Mouse (Mus musculus): ENCODE data around the gene Adal. TPM values are rescaled to one million over a fixed set of nuclear protein-coding genes. Genes with fewer than 3 reads are reported as not detected.

Gene Adal
- polyA plus RNA-seq, 1 experiment from 2014 or later = 26.9 TPM

DNA sequence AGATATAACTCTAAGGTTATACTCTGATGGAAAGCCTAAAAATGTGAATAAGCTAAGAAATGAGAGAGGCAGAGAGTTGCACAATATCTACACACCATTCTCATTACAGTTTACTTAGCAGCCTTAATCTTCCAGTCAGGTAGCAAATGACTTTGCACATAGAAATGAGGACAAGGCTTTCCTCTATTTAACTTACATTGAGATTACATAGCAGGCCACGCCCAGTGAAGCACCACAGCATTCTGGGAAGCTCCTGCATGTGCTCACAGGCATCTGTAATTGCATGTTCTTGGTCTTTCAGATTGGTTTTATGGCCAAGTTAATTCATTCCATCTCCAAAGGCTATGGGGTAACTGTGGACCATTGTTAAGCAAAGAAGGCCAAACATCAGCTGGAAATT, 7.4 kb upstream of the Adal start:
- Histone ChIP-seq H3K27ac (no peak overlapping the region), H3K4me3 (replicated peaks; ENCODE audit: low read length) (no peak overlapping the region), H3K9me3 (ENCODE audit: control insufficient read depth, low read length) (no peaks in the 10 kb centered on the region), H3K36me3 (replicated peaks; ENCODE audit: control insufficient read depth, insufficient read depth) (no peaks in the 10 kb centered on the region), H3K4me1 (replicated peaks; ENCODE audit: control insufficient read depth, insufficient read depth, low read length) (no peaks in the 10 kb centered on the region), H3K9ac (no peak overlapping the region), H3K27me3 (ENCODE audit: control insufficient read depth, insufficient read depth, low read length) (no peaks in the 10 kb centered on the region), H3K4me2 (replicated peaks) (no peak overlapping the region)
- DNase-seq (ENCODE audit: low spot score) (no peak), ATAC-seq (ENCODE audit: low FRiP score) (no peak)
- WGBS = 81% methylated on average over 1 of the region's 1 CpGs

DNA sequence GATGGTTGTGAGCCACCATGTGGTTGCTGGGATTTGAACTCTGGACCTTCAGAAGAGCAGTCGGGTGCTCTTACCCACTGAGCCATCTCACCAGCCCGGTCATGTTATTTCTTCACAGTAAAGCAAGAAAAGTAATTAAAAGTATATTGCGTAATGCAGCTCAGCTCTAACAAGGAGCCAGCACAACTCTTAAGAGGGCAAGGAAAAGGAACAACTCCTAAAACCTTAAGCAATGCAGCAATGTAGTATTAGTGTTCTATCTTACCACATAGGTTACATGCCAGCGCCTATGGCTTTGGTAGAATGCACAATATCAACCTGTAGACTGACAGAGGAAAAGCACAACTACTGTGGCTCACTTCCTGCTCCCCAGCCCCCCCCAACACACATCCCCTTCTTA, 2.9 kb upstream of the Adal start:
- ATAC-seq (ENCODE audit: low FRiP score) (no peak), DNase-seq (ENCODE audit: low spot score) (no peak)
- Histone ChIP-seq H3K4me2 (replicated peaks) (no peak overlapping the region), H3K4me3 (replicated peaks; ENCODE audit: low read length) (no peak overlapping the region), H3K27ac (no peak overlapping the region), H3K4me1 (replicated peaks; ENCODE audit: control insufficient read depth, insufficient read depth, low read length) (peaks cover 30% of the 10 kb centered on the region), H3K27me3 (ENCODE audit: control insufficient read depth, insufficient read depth, low read length) (no peaks in the 10 kb centered on the region), H3K9ac (no peak overlapping the region), H3K9me3 (ENCODE audit: control insufficient read depth, low read length) (no peaks in the 10 kb centered on the region), H3K36me3 (replicated peaks; ENCODE audit: control insufficient read depth, insufficient read depth) (no peaks in the 10 kb centered on the region)
- 97% methylated on average over 4 of the region's 4 CpGs for WGBS

- Histone ChIP-seq H3K27ac (peak overlapping the region; percentile 98), H3K4me3 (replicated peaks; ENCODE audit: low read length) (peak overlapping the region; percentile 65), H3K4me2 (replicated peaks) (peak overlapping the region; percentile 81), H3K9ac (peak overlapping the region; percentile 84), H3K9me3 (ENCODE audit: control insufficient read depth, low read length) (no peaks in the 10 kb centered on the region), H3K36me3 (replicated peaks; ENCODE audit: control insufficient read depth, insufficient read depth) (peaks cover 10% of the 10 kb centered on the region), H3K4me1 (replicated peaks; ENCODE audit: control insufficient read depth, insufficient read depth, low read length) (peaks cover 31% of the 10 kb centered on the region), H3K27me3 (ENCODE audit: control insufficient read depth, insufficient read depth, low read length) (no peaks in the 10 kb centered on the region)
- 42% methylated on average over 29 of the region's 29 CpGs for WGBS
- ATAC-seq (ENCODE audit: low FRiP score) (no peak), DNase-seq (ENCODE audit: low spot score) (peak; percentile 45)
Measured at GRCm38 (mm10) chr2:121139266-121140017, 786 bp upstream of the Adal start.

GRCm38 (mm10) chr2:121141216-121142035, 1.2 kb downstream of the Adal start:
- peak overlapping the region; percentile 81 for H3K4me2 ChIP-seq (replicated peaks)
- peak overlapping the region; percentile 65 for H3K4me3 ChIP-seq (replicated peaks; ENCODE audit: low read length)
- DNase-seq (ENCODE audit: low spot score) (no peak), ATAC-seq (ENCODE audit: low FRiP score) (no peak)
- H3K27ac ChIP-seq = peak overlapping the region; percentile 98
- peak overlapping the region; percentile 84 for H3K9ac ChIP-seq
- no peaks in the 10 kb centered on the region for H3K27me3 ChIP-seq (ENCODE audit: control insufficient read depth, insufficient read depth, low read length)
- no peaks in the 10 kb centered on the region for H3K9me3 ChIP-seq (ENCODE audit: control insufficient read depth, low read length)
- WGBS = 76% methylated on average over 16 of the region's 16 CpGs
- peaks cover 31% of the 10 kb centered on the region for H3K4me1 ChIP-seq (replicated peaks; ENCODE audit: control insufficient read depth, insufficient read depth, low read length)
- peaks cover 26% of the 10 kb centered on the region for H3K36me3 ChIP-seq (replicated peaks; ENCODE audit: control insufficient read depth, insufficient read depth)

GRCm38 (mm10) chr2:121142415-121142814, 2.2 kb downstream of the Adal start:
- ATAC-seq (ENCODE audit: low FRiP score) (no peak), DNase-seq (ENCODE audit: low spot score) (no peak)
- Histone ChIP-seq H3K4me2 (replicated peaks) (no peak overlapping the region; the same call in 1 of the 2 replicates), H3K9me3 (ENCODE audit: control insufficient read depth, low read length) (no peaks in the 10 kb centered on the region), H3K36me3 (replicated peaks; ENCODE audit: control insufficient read depth, insufficient read depth) (peaks cover 36% of the 10 kb centered on the region), H3K4me3 (replicated peaks; ENCODE audit: low read length) (no peak overlapping the region), H3K4me1 (replicated peaks; ENCODE audit: control insufficient read depth, insufficient read depth, low read length) (peaks cover 31% of the 10 kb centered on the region), H3K27ac (no peak overlapping the region), H3K9ac (no peak overlapping the region), H3K27me3 (ENCODE audit: control insufficient read depth, insufficient read depth, low read length) (no peaks in the 10 kb centered on the region)
- 24% methylated on average over 2 of the region's 2 CpGs for WGBS

DNA sequence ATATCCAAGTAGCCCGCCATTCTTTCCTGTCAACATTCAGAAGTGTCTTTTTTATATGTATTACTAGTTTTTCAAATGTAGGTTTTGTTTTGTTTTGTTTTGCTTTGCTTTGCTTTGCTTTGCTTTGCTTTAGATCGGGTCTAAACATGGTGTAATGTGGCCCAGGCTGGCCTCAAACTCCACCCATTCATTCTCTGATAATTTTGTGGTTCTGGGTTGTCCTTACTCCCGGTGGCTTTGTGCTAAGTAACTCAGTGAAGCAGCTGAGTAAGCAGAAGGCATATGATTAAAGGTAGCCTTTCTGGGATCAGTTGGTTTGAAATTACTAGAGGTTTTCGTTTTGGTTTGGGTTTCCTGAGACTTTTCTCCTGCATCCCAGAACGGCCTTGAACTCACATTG, 9.5 kb downstream of the Adal start:
- H3K4me1 ChIP-seq (replicated peaks; ENCODE audit: control insufficient read depth, insufficient read depth, low read length) = no peaks in the 10 kb centered on the region
- WGBS = 91% methylated on average over 5 of the region's 5 CpGs

GRCm38 (mm10) chr2:121153100-121153499, 12.9 kb downstream of the Adal start:
- no peak overlapping the region for H3K4me2 ChIP-seq (replicated peaks)
- peaks cover 71% of the 10 kb centered on the region for H3K36me3 ChIP-seq (replicated peaks; ENCODE audit: control insufficient read depth, insufficient read depth)
- no peaks in the 10 kb centered on the region for H3K9me3 ChIP-seq (ENCODE audit: control insufficient read depth, low read length)
- no peak overlapping the region for H3K9ac ChIP-seq
- H3K27me3 ChIP-seq (ENCODE audit: control insufficient read depth, insufficient read depth, low read length) = no peaks in the 10 kb centered on the region
- DNase-seq (ENCODE audit: low spot score) = no peak
- no peak overlapping the region for H3K27ac ChIP-seq
- WGBS = 91% methylated on average over 3 of the region's 3 CpGs
- H3K4me1 ChIP-seq (replicated peaks; ENCODE audit: control insufficient read depth, insufficient read depth, low read length) = no peaks in the 10 kb centered on the region
- ATAC-seq (ENCODE audit: low FRiP score) = no peak
- H3K4me3 ChIP-seq (replicated peaks; ENCODE audit: low read length) = no peak overlapping the region

More for the DNA sequence above, 9.5 kb downstream of the Adal start:
- no peak overlapping the region for H3K4me2 ChIP-seq (replicated peaks)
- H3K36me3 ChIP-seq (replicated peaks; ENCODE audit: control insufficient read depth, insufficient read depth) = peaks cover 77% of the 10 kb centered on the region
- DNase-seq (ENCODE audit: low spot score) (no peak), ATAC-seq (ENCODE audit: low FRiP score) (no peak)
- H3K9ac ChIP-seq = no peak overlapping the region
- H3K27me3 ChIP-seq (ENCODE audit: control insufficient read depth, insufficient read depth, low read length) = no peaks in the 10 kb centered on the region
- no peak overlapping the region for H3K27ac ChIP-seq
- no peak overlapping the region for H3K4me3 ChIP-seq (replicated peaks; ENCODE audit: low read length)
- no peaks in the 10 kb centered on the region for H3K9me3 ChIP-seq (ENCODE audit: control insufficient read depth, low read length)

GRCm38 (mm10) chr2:121169173-121169572, 28.9 kb downstream of the Adal start:
- Histone ChIP-seq H3K36me3 (replicated peaks; ENCODE audit: control insufficient read depth, insufficient read depth) (peaks cover 29% of the 10 kb centered on the region), H3K9me3 (ENCODE audit: control insufficient read depth, low read length) (no peaks in the 10 kb centered on the region), H3K9ac (peak overlapping the region; percentile 89), H3K27me3 (ENCODE audit: control insufficient read depth, insufficient read depth, low read length) (no peaks in the 10 kb centered on the region), H3K4me3 (replicated peaks; ENCODE audit: low read length) (peak overlapping the region; percentile 96), H3K27ac (no peak overlapping the region), H3K4me1 (replicated peaks; ENCODE audit: control insufficient read depth, insufficient read depth, low read length) (peaks cover 25% of the 10 kb centered on the region), H3K4me2 (replicated peaks) (peak overlapping the region; percentile 87)
- DNase-seq (ENCODE audit: low spot score) (no peak), ATAC-seq (ENCODE audit: low FRiP score) (no peak)
- 58% methylated on average over 4 of the region's 4 CpGs for WGBS

DNA sequence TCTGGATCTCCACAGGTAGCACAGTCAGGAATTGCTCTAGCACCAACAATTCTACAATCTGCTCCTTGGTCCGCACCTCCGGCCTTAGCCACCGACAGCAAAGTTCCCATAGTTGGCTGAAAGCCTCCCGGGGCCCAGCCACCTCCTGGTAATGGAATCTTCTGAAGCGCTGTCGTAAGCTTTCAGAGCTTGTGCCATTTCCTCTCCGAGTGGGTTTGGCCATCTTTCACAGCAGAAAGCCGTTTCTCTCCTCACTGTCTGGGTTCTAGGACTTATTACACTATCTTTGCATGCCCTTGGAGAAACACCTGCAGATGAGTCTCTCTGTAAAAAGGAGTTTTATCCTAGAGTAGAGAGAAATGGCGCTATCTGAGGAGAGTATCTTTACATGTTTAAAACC, 29.7 kb downstream of the Adal start:
- WGBS = 11% methylated on average over 9 of the region's 9 CpGs
- peak overlapping the region; percentile 96 for H3K4me3 ChIP-seq (replicated peaks; ENCODE audit: low read length)
- DNase-seq (ENCODE audit: low spot score) = no peak
- H3K4me1 ChIP-seq (replicated peaks; ENCODE audit: control insufficient read depth, insufficient read depth, low read length) = peaks cover 25% of the 10 kb centered on the region
- no peak for ATAC-seq (ENCODE audit: low FRiP score)
- H3K27ac ChIP-seq = no peak overlapping the region
- no peaks in the 10 kb centered on the region for H3K9me3 ChIP-seq (ENCODE audit: control insufficient read depth, low read length)
- peaks cover 30% of the 10 kb centered on the region for H3K36me3 ChIP-seq (replicated peaks; ENCODE audit: control insufficient read depth, insufficient read depth)
- no peaks in the 10 kb centered on the region for H3K27me3 ChIP-seq (ENCODE audit: control insufficient read depth, insufficient read depth, low read length)
- peak overlapping the region; percentile 89 for H3K9ac ChIP-seq
- H3K4me2 ChIP-seq (replicated peaks) = peak overlapping the region; percentile 87

All from hindbrain, embryonic 14.5 days (tissue).